Mouse (Mus musculus): ENCODE measurements around the gene Nebl. TPM values are rescaled to one million over a fixed set of nuclear protein-coding genes. Genes with fewer than 3 reads are reported as not detected.

The Nebl gene
- polyA plus RNA-seq, 1 experiment from 2014 or later = 0.22 TPM

DNA sequence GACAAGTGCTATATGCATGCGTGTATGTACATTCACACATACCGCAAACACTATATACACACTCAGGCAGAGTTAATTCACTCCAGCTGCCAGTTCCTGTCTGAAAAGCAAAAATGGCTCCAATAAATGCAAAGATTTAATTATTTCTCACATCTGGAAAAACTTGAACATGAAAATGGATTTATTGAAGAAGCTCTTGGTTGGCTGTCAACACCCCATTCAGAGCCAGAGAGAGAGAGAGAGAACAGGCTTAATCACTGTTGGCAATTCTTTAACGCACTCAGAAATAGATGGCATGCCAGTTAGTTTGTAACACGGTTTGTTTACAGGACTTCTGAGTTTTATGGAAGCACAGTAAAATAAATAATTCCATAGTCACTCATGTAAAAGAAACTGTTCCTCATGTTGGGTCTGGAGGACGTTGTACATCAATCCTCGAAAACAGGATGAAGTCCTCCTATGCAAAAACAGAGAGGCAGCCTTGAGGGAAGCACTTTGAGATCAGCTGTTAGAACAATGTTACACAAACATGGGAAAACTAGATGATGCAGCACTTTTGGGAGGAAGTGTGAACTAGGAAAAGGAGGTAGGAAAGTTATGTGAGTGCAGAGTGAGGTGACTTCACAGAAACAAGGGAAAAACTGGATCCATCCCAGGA, 265.6 kb downstream of the Nebl start:
- H3K4me2 ChIP-seq (replicated peaks; ENCODE audit: low read depth) = no peak overlapping the region
- no peak overlapping the region for H3K9ac ChIP-seq (ENCODE audit: low read depth, low read length)
- no peak overlapping the region for H3K27ac ChIP-seq (ENCODE audit: low read depth, low read length)
- TF ChIP-seq CTCF (IDR thresholded peaks at IDR 0.05; ENCODE audit: low read depth) = no peak
- H3K27me3 ChIP-seq (replicated peaks; ENCODE audit: control insufficient read depth, insufficient read depth, low read length) = no peaks in the 10 kb centered on the region
- no peaks in the 10 kb centered on the region for H3K9me3 ChIP-seq (ENCODE audit: control insufficient read depth)
- ATAC-seq = no peak
- no peak overlapping the region for H3K4me3 ChIP-seq (ENCODE audit: low read depth, low read length)
- no peaks in the 10 kb centered on the region for H3K4me1 ChIP-seq (replicated peaks; ENCODE audit: control insufficient read depth, insufficient read depth, low read length)
- no peaks in the 10 kb centered on the region for H3K36me3 ChIP-seq (ENCODE audit: control insufficient read depth, insufficient read depth)
- WGBS = 61% methylated on average over 6 of the region's 6 CpGs

DNA sequence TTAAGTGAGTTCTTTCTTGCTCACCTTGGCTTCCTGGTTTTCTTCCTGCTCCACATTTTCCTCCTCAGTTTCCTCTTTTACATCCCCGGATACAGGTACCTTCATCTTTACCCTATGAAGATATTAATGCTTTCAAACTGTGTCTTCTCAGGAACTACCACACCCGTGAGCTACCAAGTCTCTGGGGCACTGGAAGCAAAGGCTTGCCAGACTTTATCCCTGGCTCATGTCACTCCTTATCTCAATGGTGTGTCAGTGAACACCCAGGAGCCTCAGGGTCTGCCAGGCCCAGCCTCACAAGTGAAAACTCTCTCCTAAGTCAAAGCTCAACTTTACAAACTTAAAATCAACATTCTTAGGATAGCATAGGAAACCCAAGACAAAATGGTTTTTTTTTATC, 270.8 kb downstream of the Nebl start:
- no peaks in the 10 kb centered on the region for H3K9me3 ChIP-seq (ENCODE audit: control insufficient read depth)

DNA sequence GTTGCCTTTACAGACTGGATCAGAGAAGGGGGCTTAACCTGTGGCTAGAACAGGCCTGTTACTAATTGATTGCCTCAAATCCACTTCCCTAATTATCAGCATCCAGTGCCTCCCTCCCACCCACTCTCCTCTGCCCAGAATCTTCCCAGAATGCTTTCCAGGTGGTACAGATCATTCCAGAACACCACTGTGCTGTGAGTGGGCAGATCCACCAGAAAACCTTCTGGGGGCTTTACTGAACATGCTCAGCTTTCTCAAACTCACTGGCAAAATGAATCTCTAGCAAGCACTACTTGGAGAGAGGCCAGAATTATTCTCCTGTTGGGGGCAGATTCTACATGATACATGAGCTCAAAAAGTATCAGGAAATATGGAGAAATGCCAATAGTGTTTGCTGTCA, 277.6 kb downstream of the Nebl start:
- no peak overlapping the region for H3K4me2 ChIP-seq (replicated peaks; ENCODE audit: low read depth)
- no peak for ATAC-seq
- no peaks in the 10 kb centered on the region for H3K4me1 ChIP-seq (replicated peaks; ENCODE audit: control insufficient read depth, insufficient read depth, low read length)
- no peak overlapping the region for H3K4me3 ChIP-seq (ENCODE audit: low read depth, low read length)
- no peaks in the 10 kb centered on the region for H3K27me3 ChIP-seq (replicated peaks; ENCODE audit: control insufficient read depth, insufficient read depth, low read length)
- H3K9ac ChIP-seq (ENCODE audit: low read depth, low read length) = no peak overlapping the region
- no peak overlapping the region for H3K27ac ChIP-seq (ENCODE audit: low read depth, low read length)
- H3K9me3 ChIP-seq (ENCODE audit: control insufficient read depth) = no peaks in the 10 kb centered on the region
- no peaks in the 10 kb centered on the region for H3K36me3 ChIP-seq (ENCODE audit: control insufficient read depth, insufficient read depth)
- TF ChIP-seq CTCF (IDR thresholded peaks at IDR 0.05; ENCODE audit: low read depth) = no peak

More for the DNA sequence above, 270.8 kb downstream of the Nebl start:
- whole genome bisulfite sequencing = 60% methylated on average over 2 of the region's 2 CpGs
- ATAC-seq = no peak
- H3K4me1 ChIP-seq (replicated peaks; ENCODE audit: control insufficient read depth, insufficient read depth, low read length) = no peaks in the 10 kb centered on the region
- no peak overlapping the region for H3K4me2 ChIP-seq (replicated peaks; ENCODE audit: low read depth)
- H3K27me3 ChIP-seq (replicated peaks; ENCODE audit: control insufficient read depth, insufficient read depth, low read length) = no peaks in the 10 kb centered on the region
- H3K36me3 ChIP-seq (ENCODE audit: control insufficient read depth, insufficient read depth) = no peaks in the 10 kb centered on the region
- H3K4me3 ChIP-seq (ENCODE audit: low read depth, low read length) = no peak overlapping the region
- no peak overlapping the region for H3K27ac ChIP-seq (ENCODE audit: low read depth, low read length)
- no peak for TF ChIP-seq CTCF (IDR thresholded peaks at IDR 0.05; ENCODE audit: low read depth)
- no peak overlapping the region for H3K9ac ChIP-seq (ENCODE audit: low read depth, low read length)

DNA sequence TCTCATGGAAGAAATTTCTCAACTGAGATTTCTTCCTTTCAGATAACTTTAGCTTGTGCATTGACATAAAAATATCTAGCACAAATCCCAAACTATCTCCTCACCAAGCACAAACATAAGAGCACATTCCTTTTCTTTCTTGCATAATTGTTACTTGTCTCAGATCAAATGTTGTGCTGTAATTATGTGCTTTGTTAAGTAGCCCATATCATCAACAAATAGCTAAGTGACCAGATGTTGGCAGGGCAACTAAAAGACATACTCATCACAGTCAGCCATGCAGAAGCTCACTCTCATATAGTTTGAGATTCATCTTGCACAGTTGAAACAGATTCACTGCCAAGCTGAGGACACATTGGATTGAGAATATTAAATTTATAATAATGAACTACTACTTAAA, 282.9 kb downstream of the Nebl start:
- Histone ChIP-seq H3K27me3 (replicated peaks; ENCODE audit: control insufficient read depth, insufficient read depth, low read length) (no peaks in the 10 kb centered on the region), H3K4me2 (replicated peaks; ENCODE audit: low read depth) (no peak overlapping the region), H3K9ac (ENCODE audit: low read depth, low read length) (no peak overlapping the region), H3K27ac (ENCODE audit: low read depth, low read length) (no peak overlapping the region), H3K4me3 (ENCODE audit: low read depth, low read length) (no peak overlapping the region), H3K36me3 (ENCODE audit: control insufficient read depth, insufficient read depth) (no peaks in the 10 kb centered on the region), H3K4me1 (replicated peaks; ENCODE audit: control insufficient read depth, insufficient read depth, low read length) (no peaks in the 10 kb centered on the region), H3K9me3 (ENCODE audit: control insufficient read depth) (no peaks in the 10 kb centered on the region)
- ATAC-seq = no peak
- TF ChIP-seq CTCF (IDR thresholded peaks at IDR 0.05; ENCODE audit: low read depth) = no peak

DNA sequence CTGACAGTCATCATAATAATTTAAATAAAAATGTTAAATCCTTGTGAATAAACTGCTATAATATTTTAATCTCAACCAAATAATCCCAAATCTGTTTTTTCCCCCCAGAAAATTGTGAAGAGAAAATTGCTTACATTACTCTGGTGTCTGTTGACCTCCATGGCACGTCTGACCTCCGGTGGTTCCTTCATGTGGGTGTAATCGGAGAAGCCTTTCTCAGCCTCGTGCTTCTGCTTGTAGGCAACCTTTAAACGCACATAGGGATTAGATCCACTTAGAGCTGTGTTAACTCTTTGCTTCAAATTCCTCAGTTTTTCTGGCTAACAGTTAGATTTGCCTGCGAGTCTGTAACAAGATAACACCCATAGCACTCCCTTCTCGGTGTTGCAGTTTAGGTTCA, 287.7 kb downstream of the Nebl start:
- no peaks in the 10 kb centered on the region for H3K9me3 ChIP-seq (ENCODE audit: control insufficient read depth)
- H3K4me1 ChIP-seq (replicated peaks; ENCODE audit: control insufficient read depth, insufficient read depth, low read length) = no peaks in the 10 kb centered on the region
- ATAC-seq = no peak
- H3K27me3 ChIP-seq (replicated peaks; ENCODE audit: control insufficient read depth, insufficient read depth, low read length) = no peaks in the 10 kb centered on the region
- 50% methylated on average over 7 of the region's 7 CpGs for WGBS
- no peak overlapping the region for H3K4me2 ChIP-seq (replicated peaks; ENCODE audit: low read depth)
- no peak for TF ChIP-seq CTCF (IDR thresholded peaks at IDR 0.05; ENCODE audit: low read depth)
- no peaks in the 10 kb centered on the region for H3K36me3 ChIP-seq (ENCODE audit: control insufficient read depth, insufficient read depth)
- H3K9ac ChIP-seq (ENCODE audit: low read depth, low read length) = no peak overlapping the region
- H3K27ac ChIP-seq (ENCODE audit: low read depth, low read length) = no peak overlapping the region
- no peak overlapping the region for H3K4me3 ChIP-seq (ENCODE audit: low read depth, low read length)

DNA sequence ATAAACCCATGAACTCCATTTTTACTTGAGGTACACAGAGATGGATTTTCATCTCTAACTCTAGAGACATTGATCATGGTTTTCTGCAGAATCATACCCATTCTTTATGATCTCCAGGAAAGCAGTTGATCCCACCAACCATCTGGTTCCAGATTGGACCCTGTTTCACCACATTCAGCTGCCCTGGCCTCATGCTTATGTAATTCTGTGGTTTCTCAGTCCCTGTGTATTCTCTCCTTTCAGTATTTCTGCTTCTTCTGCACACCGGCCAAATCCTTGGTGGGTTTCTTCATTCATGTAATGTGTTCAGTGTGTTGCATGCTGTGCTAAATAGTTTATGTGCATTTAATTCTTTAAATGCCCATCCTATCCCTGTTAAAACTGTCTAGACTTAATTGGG, 292.9 kb downstream of the Nebl start:
- TF ChIP-seq CTCF (IDR thresholded peaks at IDR 0.05; ENCODE audit: low read depth) = no peak
- no peaks in the 10 kb centered on the region for H3K36me3 ChIP-seq (ENCODE audit: control insufficient read depth, insufficient read depth)
- H3K27me3 ChIP-seq (replicated peaks; ENCODE audit: control insufficient read depth, insufficient read depth, low read length) = no peaks in the 10 kb centered on the region
- H3K4me1 ChIP-seq (replicated peaks; ENCODE audit: control insufficient read depth, insufficient read depth, low read length) = no peaks in the 10 kb centered on the region
- H3K4me3 ChIP-seq (ENCODE audit: low read depth, low read length) = no peak overlapping the region
- WGBS = 95% methylated on average over 1 of the region's 1 CpGs
- H3K27ac ChIP-seq (ENCODE audit: low read depth, low read length) = no peak overlapping the region
- no peak overlapping the region for H3K4me2 ChIP-seq (replicated peaks; ENCODE audit: low read depth)
- H3K9ac ChIP-seq (ENCODE audit: low read depth, low read length) = no peak overlapping the region
- H3K9me3 ChIP-seq (ENCODE audit: control insufficient read depth) = no peaks in the 10 kb centered on the region
- ATAC-seq = no peak
